Mouse (Mus musculus): Measurements from ENCODE around the gene Letm1. TPM values are rescaled to one million over a fixed set of nuclear protein-coding genes. Genes with fewer than 3 reads are reported as not detected.
A peak's percentile ranks its signal among the peaks of the same experiment; 100 is the strongest.

Letm1 gene
- polyA plus RNA-seq, 2 experiments, result 31.3 to 44.4 TPM

DNA sequence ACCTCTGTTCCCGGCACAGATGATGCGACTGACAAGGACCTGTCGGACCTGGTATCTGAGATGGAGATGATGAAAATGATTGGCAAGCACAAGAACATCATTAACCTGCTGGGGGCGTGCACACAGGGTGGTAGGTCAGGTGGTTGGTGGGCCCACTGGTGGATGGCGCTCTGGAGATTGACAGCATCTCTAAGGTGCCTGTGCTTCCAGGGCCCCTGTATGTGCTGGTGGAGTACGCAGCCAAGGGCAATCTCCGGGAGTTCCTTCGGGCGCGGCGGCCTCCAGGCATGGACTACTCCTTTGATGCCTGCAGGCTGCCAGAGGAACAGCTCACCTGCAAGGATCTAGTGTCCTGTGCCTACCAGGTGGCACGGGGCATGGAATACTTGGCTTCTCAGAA lies 48.8 kb downstream of the Letm1 start:
- Histone ChIP-seq H3K36me3 (ENCODE audit: control insufficient read depth, insufficient read depth, low read length) (peaks cover 63% of the 10 kb centered on the region), H3K4me1 (ENCODE audit: control insufficient read depth, insufficient read depth, low read length) (no peaks in the 10 kb centered on the region), H3K4me3 (replicated peaks; ENCODE audit: low read length) (no peak overlapping the region), H3K9me3 (ENCODE audit: control insufficient read depth, low read length) (no peaks in the 10 kb centered on the region), H3K4me2 (replicated peaks; ENCODE audit: low read depth, low read length, severe bottlenecking) (no peak overlapping the region), H3K27me3 (ENCODE audit: control insufficient read depth, insufficient read depth, low read length) (no peaks in the 10 kb centered on the region), H3K27ac (replicated peaks; ENCODE audit: low read depth, low read length) (no peak overlapping the region), H3K9ac (ENCODE audit: low read depth, low read length, severe bottlenecking) (no peak overlapping the region)
- WGBS, result 91% methylated on average over 12 of the region's 12 CpGs
- DNase-seq (ENCODE audit: low spot score), result no peak
- ATAC-seq (ENCODE audit: low FRiP score, low read depth), result no peak
- no peak for TF ChIP-seq POLR2A (IDR thresholded peaks at IDR 0.05; ENCODE audit: borderline replicate concordance, extremely low read depth, insufficient read depth, insufficient read length)

DNA sequence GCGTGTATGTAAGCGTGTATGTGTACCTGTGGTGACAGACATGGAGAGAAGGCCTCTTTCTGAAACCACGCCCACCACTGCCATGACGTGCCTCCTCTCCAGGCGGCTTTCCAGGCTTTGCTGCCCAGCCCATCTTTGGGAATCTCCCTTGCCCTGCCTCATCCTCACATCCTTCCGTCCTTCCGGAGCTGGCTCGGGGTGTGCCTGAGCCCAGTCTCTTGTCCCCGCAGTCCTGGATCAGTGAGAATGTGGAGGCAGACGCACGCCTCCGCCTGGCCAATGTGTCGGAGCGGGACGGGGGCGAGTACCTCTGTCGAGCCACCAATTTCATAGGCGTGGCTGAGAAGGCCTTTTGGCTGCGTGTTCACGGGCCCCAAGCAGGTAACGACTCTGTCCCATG lies 51.6 kb downstream of the Letm1 start:
- Histone ChIP-seq H3K27ac (replicated peaks; ENCODE audit: low read depth, low read length) (no peak overlapping the region), H3K36me3 (ENCODE audit: control insufficient read depth, insufficient read depth, low read length) (peaks cover 75% of the 10 kb centered on the region), H3K27me3 (ENCODE audit: control insufficient read depth, insufficient read depth, low read length) (no peaks in the 10 kb centered on the region), H3K4me1 (ENCODE audit: control insufficient read depth, insufficient read depth, low read length) (no peaks in the 10 kb centered on the region), H3K9ac (ENCODE audit: low read depth, low read length, severe bottlenecking) (no peak overlapping the region), H3K9me3 (ENCODE audit: control insufficient read depth, low read length) (no peaks in the 10 kb centered on the region), H3K4me2 (replicated peaks; ENCODE audit: low read depth, low read length, severe bottlenecking) (no peak overlapping the region), H3K4me3 (replicated peaks; ENCODE audit: low read length) (no peak overlapping the region)
- DNase-seq (ENCODE audit: low spot score), result no peak
- no peak for TF ChIP-seq POLR2A (IDR thresholded peaks at IDR 0.05; ENCODE audit: borderline replicate concordance, extremely low read depth, insufficient read depth, insufficient read length)
- no peak for ATAC-seq (ENCODE audit: low FRiP score, low read depth)
- 54% methylated on average over 21 of the region's 21 CpGs for WGBS

- DNase-seq (ENCODE audit: low spot score) (no peak), ATAC-seq (ENCODE audit: low FRiP score, low read depth) (no peak)
- TF ChIP-seq POLR2A (IDR thresholded peaks at IDR 0.05; ENCODE audit: borderline replicate concordance, extremely low read depth, insufficient read depth, insufficient read length), result no peak
- Histone ChIP-seq H3K9ac (ENCODE audit: low read depth, low read length, severe bottlenecking) (no peak overlapping the region), H3K9me3 (ENCODE audit: control insufficient read depth, low read length) (no peaks in the 10 kb centered on the region), H3K27ac (replicated peaks; ENCODE audit: low read depth, low read length) (no peak overlapping the region), H3K27me3 (ENCODE audit: control insufficient read depth, insufficient read depth, low read length) (no peaks in the 10 kb centered on the region), H3K4me1 (ENCODE audit: control insufficient read depth, insufficient read depth, low read length) (no peaks in the 10 kb centered on the region), H3K4me3 (replicated peaks; ENCODE audit: low read length) (no peak overlapping the region), H3K36me3 (ENCODE audit: control insufficient read depth, insufficient read depth, low read length) (peaks cover 72% of the 10 kb centered on the region), H3K4me2 (replicated peaks; ENCODE audit: low read depth, low read length, severe bottlenecking) (no peak overlapping the region)
- 44% methylated on average over 5 of the region's 5 CpGs for WGBS
Measured at GRCm38 (mm10) chr5:33730516-33730915, 52.1 kb downstream of the Letm1 start.

DNA sequence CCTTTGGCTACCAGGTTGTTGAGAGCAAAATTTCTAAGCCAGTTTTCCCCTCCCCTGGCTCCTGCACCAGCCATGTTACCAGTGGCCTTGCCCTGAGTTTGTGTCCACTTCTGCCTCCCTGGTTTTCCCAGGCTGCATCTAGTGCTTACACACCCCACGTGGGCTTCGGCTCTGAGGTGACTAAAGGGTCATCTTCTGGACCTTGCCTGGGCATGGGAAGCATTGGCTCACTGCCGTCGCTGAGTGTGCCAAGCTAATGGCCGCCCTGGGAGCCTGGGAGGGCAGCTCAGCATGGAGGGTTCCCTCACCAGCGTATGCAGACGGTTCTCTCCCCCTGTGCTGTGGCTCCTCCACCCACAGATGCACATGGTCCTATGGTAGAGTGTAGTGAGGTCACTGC lies 53.8 kb downstream of the Letm1 start:
- Histone ChIP-seq H3K4me3 (replicated peaks; ENCODE audit: low read length) (no peak overlapping the region), H3K4me2 (replicated peaks; ENCODE audit: low read depth, low read length, severe bottlenecking) (no peak overlapping the region), H3K27me3 (ENCODE audit: control insufficient read depth, insufficient read depth, low read length) (peaks cover 4% of the 10 kb centered on the region; the same call in 1 of the 2 replicates), H3K9ac (ENCODE audit: low read depth, low read length, severe bottlenecking) (no peak overlapping the region), H3K4me1 (ENCODE audit: control insufficient read depth, insufficient read depth, low read length) (no peaks in the 10 kb centered on the region; the same call in 1 of the 2 replicates), H3K27ac (replicated peaks; ENCODE audit: low read depth, low read length) (no peak overlapping the region), H3K36me3 (ENCODE audit: control insufficient read depth, insufficient read depth, low read length) (peaks cover 64% of the 10 kb centered on the region), H3K9me3 (ENCODE audit: control insufficient read depth, low read length) (no peaks in the 10 kb centered on the region)
- ATAC-seq (ENCODE audit: low FRiP score, low read depth), result no peak
- WGBS, result 78% methylated on average over 7 of the region's 7 CpGs
- no peak for DNase-seq (ENCODE audit: low spot score)
- TF ChIP-seq POLR2A (IDR thresholded peaks at IDR 0.05; ENCODE audit: borderline replicate concordance, extremely low read depth, insufficient read depth, insufficient read length), result no peak

- no peaks in the 10 kb centered on the region for H3K9me3 ChIP-seq (ENCODE audit: control insufficient read depth, low read length)
- H3K27ac ChIP-seq (replicated peaks; ENCODE audit: low read depth, low read length), result no peak overlapping the region
- H3K27me3 ChIP-seq (ENCODE audit: control insufficient read depth, insufficient read depth, low read length), result peaks cover 5% of the 10 kb centered on the region; the same call in 1 of the 2 replicates
- peaks cover 45% of the 10 kb centered on the region for H3K36me3 ChIP-seq (ENCODE audit: control insufficient read depth, insufficient read depth, low read length)
- H3K4me1 ChIP-seq (ENCODE audit: control insufficient read depth, insufficient read depth, low read length), result peaks cover 8% of the 10 kb centered on the region
- 58% methylated on average over 1 of the region's 1 CpGs for WGBS
- no peak for TF ChIP-seq POLR2A (IDR thresholded peaks at IDR 0.05; ENCODE audit: borderline replicate concordance, extremely low read depth, insufficient read depth, insufficient read length)
- no peak overlapping the region for H3K4me3 ChIP-seq (replicated peaks; ENCODE audit: low read length)
- no peak for ATAC-seq (ENCODE audit: low FRiP score, low read depth)
- no peak for DNase-seq (ENCODE audit: low spot score)
- 0 out of 2 replicates have a peak overlapping the region, but pooled peaks have one; percentile 3 for H3K4me2 ChIP-seq (replicated peaks; ENCODE audit: low read depth, low read length, severe bottlenecking)
- H3K9ac ChIP-seq (ENCODE audit: low read depth, low read length, severe bottlenecking), result no peak overlapping the region
Measured at GRCm38 (mm10) chr5:33726891-33727290, 55.7 kb downstream of the Letm1 start.
